Mouse (Mus musculus) heart, postnatal 0 days (tissue): ENCODE data around the gene Isg20. TPM values are rescaled to one million over a fixed set of nuclear protein-coding genes. Genes with fewer than 3 reads are reported as not detected.
A peak's percentile ranks its signal among the peaks of the same experiment; 100 is the strongest.

Source experiments
- ATAC-seq: fragments of 200-750 bp; cut with Nextera tagmentation; 2 replicates; pipeline ENCODE4 v1.8.0; 2017; ENCODE audit warnings: low read depth, moderate number of reproducible peaks, moderate library complexity; ENCODE audit not compliant: insufficient read depth
- DNase-seq: peaks from one replicate; pipeline ENCODE4 v3.0.0-alpha.2; 2016; ENCODE audit warnings: low spot score
- H3K27ac ChIP-seq: fragments of 300-500 bp; sonication (generic); 2 replicates; pipeline ENCODE4 v1.5.1; 2014; ENCODE audit warnings: low read depth, mild to moderate bottlenecking
- H3K27me3 ChIP-seq: fragments of 300-500 bp; sonication (generic); 2 replicates; pipeline ENCODE4 v1.6.1; 2014; ENCODE audit warnings: low read length, mixed read lengths; ENCODE audit not compliant: control insufficient read depth, insufficient read depth
- H3K36me3 ChIP-seq: fragments of 300-500 bp; sonication (generic); replicated peaks from 2 replicates; pipeline ENCODE4 v1.6.1; 2014; ENCODE audit warnings: low read length, mixed read lengths; ENCODE audit not compliant: control insufficient read depth, insufficient read depth
- H3K4me1 ChIP-seq: fragments of 300-500 bp; sonication (generic); 2 replicates; pipeline ENCODE4 v1.6.1; 2014; ENCODE audit warnings: antibody characterized with exemption; ENCODE audit not compliant: control insufficient read depth, insufficient read depth
- H3K4me2 ChIP-seq: fragments of 300-500 bp; sonication (generic); 2 replicates; pipeline ENCODE4 v1.6.1; 2014; ENCODE audit warnings: low read depth, mild to moderate bottlenecking, low read length, moderate library complexity
- H3K4me3 ChIP-seq: fragments of 300-500 bp; sonication (generic); 2 replicates; pipeline ENCODE4 v1.5.1; 2014; ENCODE audit warnings: low read depth, low read length
- H3K9ac ChIP-seq: fragments of 300-500 bp; sonication (generic); replicated peaks from 2 replicates; pipeline ENCODE4 v1.6.1; 2014; ENCODE audit warnings: low read depth, low read length, mixed read lengths
- H3K9me3 ChIP-seq: fragments of 300-500 bp; sonication (generic); replicated peaks from 2 replicates; pipeline ENCODE4 v1.6.1; 2016; ENCODE audit warnings: low read length; ENCODE audit not compliant: control insufficient read depth
- CTCF ChIP-seq: IDR thresholded peaks from 2 replicates; pipeline ENCODE4 v1.5.1; 2016; ENCODE audit warnings: antibody characterized with exemption, control low read depth, low read depth
- EP300 ChIP-seq: IDR thresholded peaks from 2 replicates; pipeline ENCODE4 v1.6.1; 2016; ENCODE audit warnings: antibody characterized with exemption, low read depth
- WGBS: fragments of 180-500 bp; shearing (Covaris S2); extraction: QIAGEN DNeasy Blood & Tissue Kit; methylation state at CpG from one replicate; pipeline ENCODE4 v1.1.7; 2014; 5-methylcytosine and 5-hydroxymethylcytosine counted together
- polyA plus RNA-seq: library from polyadenylated mRNA; unstranded; fragments of >200 nt; fragmentation: Nextera tagmentation; extraction: Ambion mirVana; gene quantifications from 2 replicates; pipeline ENCODE4 v1.2.1, GENCODE M21; 2015
- total RNA-seq: library from RNA; depleted of rRNA; stranded (reverse); fragments of >200 nt; gene quantifications from 2 replicates; pipeline ENCODE4 v1.2.3, GENCODE M21; 2014; ENCODE audit warnings: low replicate concordance

Gene Isg20
- total and polyA plus RNA-seq, 2 experiments from 2014 or later, result 0.31 to 5.2 TPM

DNA sequence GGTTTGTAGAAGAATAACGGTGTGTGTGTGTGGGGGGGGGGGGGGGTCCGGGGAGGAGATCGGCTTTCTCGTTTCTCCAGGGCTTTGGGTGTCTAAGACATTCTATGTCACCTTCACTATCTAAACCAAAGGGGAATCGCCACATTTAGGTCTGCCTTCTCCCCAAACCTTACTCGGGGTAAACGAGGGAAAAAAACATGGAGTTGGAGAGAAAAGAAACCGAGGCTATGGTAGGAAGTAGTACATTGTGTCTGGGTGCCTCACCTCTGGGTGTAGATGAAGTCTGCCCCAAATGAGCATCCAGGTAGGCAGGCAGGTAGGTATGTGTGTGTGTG, 29.5 kb upstream of the Isg20 start:
- no peaks in the 10 kb centered on the region for H3K9me3 ChIP-seq
- H3K27me3 ChIP-seq, result peaks cover 82% of the 10 kb centered on the region
- no peaks in the 10 kb centered on the region for H3K4me1 ChIP-seq
- 20% methylated on average over 8 of the region's 8 CpGs for whole genome bisulfite sequencing
- TF ChIP-seq CTCF, result no peak
- TF ChIP-seq EP300, result no peak
- no peak overlapping the region for H3K27ac ChIP-seq
- H3K9ac ChIP-seq, result no peak overlapping the region
- H3K4me2 ChIP-seq, result no peak overlapping the region
- H3K36me3 ChIP-seq, result no peaks in the 10 kb centered on the region
- H3K4me3 ChIP-seq, result no peak overlapping the region
- DNase-seq (no peak), ATAC-seq (no peak)

DNA sequence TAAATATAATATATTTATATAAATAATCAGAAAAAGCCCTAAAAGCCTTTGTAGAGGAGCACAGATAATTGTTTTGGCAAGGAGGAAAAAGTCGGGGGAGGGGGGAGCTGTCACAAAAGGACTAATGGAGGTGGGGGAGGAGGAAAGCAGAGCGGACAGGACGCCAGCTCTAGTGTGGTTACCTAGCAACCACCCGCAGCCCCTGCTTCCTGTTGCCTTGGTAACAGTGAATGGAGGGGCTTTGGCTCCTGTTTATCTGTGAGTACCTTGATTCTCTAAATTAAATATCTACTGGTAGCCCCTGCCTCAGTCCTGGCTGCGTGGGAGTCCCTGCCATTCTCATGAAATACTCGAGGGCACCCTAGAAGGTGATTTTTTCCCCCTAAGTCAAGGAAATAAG, 29.1 kb upstream of the Isg20 start:
- Histone ChIP-seq H3K9ac (no peak overlapping the region), H3K4me1 (no peaks in the 10 kb centered on the region), H3K4me2 (no peak overlapping the region), H3K27ac (no peak overlapping the region), H3K4me3 (no peak overlapping the region), H3K27me3 (peaks cover 82% of the 10 kb centered on the region), H3K36me3 (no peaks in the 10 kb centered on the region), H3K9me3 (no peaks in the 10 kb centered on the region)
- no peak for ATAC-seq
- 17% methylated on average over 6 of the region's 6 CpGs for WGBS
- no peak for DNase-seq
- TF ChIP-seq EP300 (no peak), CTCF (no peak)

DNA sequence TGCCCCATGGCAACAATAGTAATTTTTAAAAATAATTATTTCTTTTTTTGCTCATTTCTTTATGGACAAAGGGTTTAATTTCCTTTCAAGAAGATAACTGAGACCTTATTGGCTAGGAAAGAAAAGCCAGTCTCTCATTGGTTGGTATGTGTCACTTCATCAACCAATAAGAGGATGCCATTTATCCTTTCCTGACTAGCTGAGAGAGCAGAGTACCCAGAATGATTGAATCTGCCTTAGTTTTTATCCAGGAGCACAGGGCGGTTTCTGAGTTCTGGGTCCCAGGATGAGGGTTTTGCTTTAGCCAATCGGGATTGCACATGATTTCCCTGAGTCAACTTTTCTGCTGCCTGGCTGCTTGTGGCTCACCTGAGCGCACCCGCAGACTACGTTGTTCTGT, 27.8 kb upstream of the Isg20 start:
- Histone ChIP-seq H3K9ac (no peak overlapping the region), H3K27ac (no peak overlapping the region), H3K4me1 (no peaks in the 10 kb centered on the region), H3K27me3 (peaks cover 84% of the 10 kb centered on the region), H3K4me2 (no peak overlapping the region), H3K9me3 (no peaks in the 10 kb centered on the region), H3K36me3 (no peaks in the 10 kb centered on the region), H3K4me3 (no peak overlapping the region)
- DNase-seq (no peak), ATAC-seq (no peak)
- 84% methylated on average over 5 of the region's 5 CpGs for WGBS
- no peak for TF ChIP-seq CTCF

GRCm38 (mm10) chr7:78886496-78886895, 26.7 kb upstream of the Isg20 start:
- H3K4me1 ChIP-seq, result no peaks in the 10 kb centered on the region
- DNase-seq (no peak), ATAC-seq (no peak)
- WGBS, result 75% methylated on average over 4 of the region's 4 CpGs
- no peak overlapping the region for H3K9ac ChIP-seq
- no peak overlapping the region for H3K27ac ChIP-seq
- H3K4me2 ChIP-seq, result no peak overlapping the region
- TF ChIP-seq EP300 (no peak), CTCF (no peak)
- H3K4me3 ChIP-seq, result no peak overlapping the region
- no peaks in the 10 kb centered on the region for H3K36me3 ChIP-seq
- H3K9me3 ChIP-seq, result no peaks in the 10 kb centered on the region
- peaks cover 76% of the 10 kb centered on the region for H3K27me3 ChIP-seq

- Histone ChIP-seq H3K36me3 (no peaks in the 10 kb centered on the region), H3K4me3 (no peak overlapping the region), H3K27ac (no peak overlapping the region), H3K9me3 (no peaks in the 10 kb centered on the region), H3K27me3 (peaks cover 67% of the 10 kb centered on the region), H3K4me2 (no peak overlapping the region), H3K9ac (no peak overlapping the region), H3K4me1 (no peaks in the 10 kb centered on the region)
- TF ChIP-seq EP300, result no peak
- TF ChIP-seq CTCF, result no peak
- no peak for ATAC-seq
- DNase-seq, result no peak
- WGBS, result 70% methylated on average over 9 of the region's 9 CpGs
Measured at GRCm38 (mm10) chr7:78887431-78887842, 25.8 kb upstream of the Isg20 start.

DNA sequence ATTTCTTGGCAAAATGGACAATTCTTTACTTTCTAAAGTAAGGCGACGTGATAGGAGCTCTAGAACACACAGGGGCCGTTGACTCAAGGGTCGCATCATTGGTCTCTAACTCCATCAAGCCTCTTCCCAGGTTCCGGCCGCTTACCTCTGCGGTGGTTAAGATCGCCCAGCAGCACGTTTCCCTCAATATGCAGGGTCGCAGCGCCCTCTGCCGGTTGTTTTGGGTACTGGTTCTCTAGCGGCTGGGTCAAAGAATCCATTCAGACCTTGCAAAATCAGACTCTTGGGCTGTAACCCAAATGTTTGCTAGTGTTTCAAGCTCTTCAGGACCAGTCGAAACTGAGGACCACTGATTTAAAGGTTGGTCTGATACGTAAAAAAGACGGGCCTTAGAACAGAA, 22.6 kb upstream of the Isg20 start:
- Histone ChIP-seq H3K4me2 (no peak overlapping the region), H3K36me3 (no peaks in the 10 kb centered on the region), H3K4me3 (no peak overlapping the region), H3K27ac (no peak overlapping the region), H3K9me3 (no peaks in the 10 kb centered on the region), H3K9ac (no peak overlapping the region), H3K27me3 (peaks cover 35% of the 10 kb centered on the region), H3K4me1 (no peaks in the 10 kb centered on the region)
- DNase-seq (peak; percentile 49), ATAC-seq (peak; percentile 15; the same call in 1 of the 2 replicates)
- 2% methylated on average over 16 of the region's 16 CpGs for WGBS
- TF ChIP-seq EP300 (no peak), CTCF (peak; percentile 96)
